Mouse (Mus musculus): ENCODE measurements at regions not wholly inside any gene's neighbourhood (a gene's known extent, or its start where the extent isn't known, plus 50 kb on each side); places are given as distances from the start of the nearest gene placed in this dataset.

DNA sequence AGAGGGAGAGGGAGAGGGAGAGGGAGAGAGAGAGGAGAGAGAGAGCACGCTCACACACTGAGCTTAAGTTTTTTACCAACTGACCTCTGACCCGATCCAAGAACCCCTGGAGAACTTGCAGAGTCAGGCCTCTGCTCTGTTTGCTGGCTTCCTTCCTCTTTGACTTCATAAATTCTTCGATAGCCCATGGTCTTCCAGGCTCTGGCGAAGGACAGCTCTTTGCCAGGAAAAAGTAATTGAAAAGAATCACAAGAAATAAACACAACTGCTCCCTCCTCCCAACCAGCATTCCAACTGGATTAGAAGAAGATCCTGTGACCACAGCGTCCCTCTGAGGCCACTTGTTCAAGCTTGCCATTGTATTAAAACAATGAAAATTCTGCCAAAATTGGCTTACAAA lies 182.8 kb downstream of the Tmem132e start:
- no peaks in the 10 kb centered on the region for H3K36me3 ChIP-seq (ENCODE audit: control insufficient read depth, insufficient read depth, low read length)
- WGBS: 23% methylated on average over 5 of the region's 5 CpGs
- H3K27ac ChIP-seq (ENCODE audit: control insufficient read depth, insufficient read depth, low read length): no peak overlapping the region
- DNase-seq: no peak
- no peak for TF ChIP-seq CTCF (IDR thresholded peaks at IDR 0.05; ENCODE audit: borderline replicate concordance, control insufficient read depth, extremely low read depth, insufficient read depth, low read length, poor library complexity)
- no peak for TF ChIP-seq POLR2A (IDR thresholded peaks at IDR 0.05; ENCODE audit: control insufficient read depth, extremely low read depth, insufficient read depth, low read length, poor library complexity)
- H3K4me3 ChIP-seq (ENCODE audit: control insufficient read depth, insufficient read depth, low read length): no peak overlapping the region
- no peaks in the 10 kb centered on the region for H3K27me3 ChIP-seq (ENCODE audit: control insufficient read depth, insufficient read depth, low read length)
- H3K4me1 ChIP-seq (replicated peaks; ENCODE audit: control insufficient read depth, insufficient read depth, low read length): no peaks in the 10 kb centered on the region

- no peaks in the 10 kb centered on the region for H3K4me1 ChIP-seq (replicated peaks; ENCODE audit: control insufficient read depth, insufficient read depth, low read length)
- no peaks in the 10 kb centered on the region for H3K27me3 ChIP-seq (ENCODE audit: control insufficient read depth, insufficient read depth, low read length)
- H3K4me3 ChIP-seq (ENCODE audit: control insufficient read depth, insufficient read depth, low read length): no peak overlapping the region
- no peak for DNase-seq
- no peak overlapping the region for H3K27ac ChIP-seq (ENCODE audit: control insufficient read depth, insufficient read depth, low read length)
- no peaks in the 10 kb centered on the region for H3K36me3 ChIP-seq (ENCODE audit: control insufficient read depth, insufficient read depth, low read length)
- TF ChIP-seq CTCF (IDR thresholded peaks at IDR 0.05; ENCODE audit: borderline replicate concordance, control insufficient read depth, extremely low read depth, insufficient read depth, low read length, poor library complexity): no peak
- no peak for TF ChIP-seq POLR2A (IDR thresholded peaks at IDR 0.05; ENCODE audit: control insufficient read depth, extremely low read depth, insufficient read depth, low read length, poor library complexity)
These were observed 181.1 kb downstream of the Tmem132e start for GRCm38 (mm10) chr11:82569819-82570218.

GRCm38 (mm10) chr11:82568219-82568676 lies 179.5 kb downstream of the Tmem132e start:
- Histone ChIP-seq H3K36me3 (ENCODE audit: control insufficient read depth, insufficient read depth, low read length) (no peaks in the 10 kb centered on the region), H3K27ac (ENCODE audit: control insufficient read depth, insufficient read depth, low read length) (no peak overlapping the region), H3K4me3 (ENCODE audit: control insufficient read depth, insufficient read depth, low read length) (no peak overlapping the region), H3K4me1 (replicated peaks; ENCODE audit: control insufficient read depth, insufficient read depth, low read length) (no peaks in the 10 kb centered on the region), H3K27me3 (ENCODE audit: control insufficient read depth, insufficient read depth, low read length) (no peaks in the 10 kb centered on the region)
- WGBS: 71% methylated on average over 2 of the region's 2 CpGs
- TF ChIP-seq POLR2A (IDR thresholded peaks at IDR 0.05; ENCODE audit: control insufficient read depth, extremely low read depth, insufficient read depth, low read length, poor library complexity): no peak
- no peak for TF ChIP-seq CTCF (IDR thresholded peaks at IDR 0.05; ENCODE audit: borderline replicate concordance, control insufficient read depth, extremely low read depth, insufficient read depth, low read length, poor library complexity)
- DNase-seq: no peak

DNA sequence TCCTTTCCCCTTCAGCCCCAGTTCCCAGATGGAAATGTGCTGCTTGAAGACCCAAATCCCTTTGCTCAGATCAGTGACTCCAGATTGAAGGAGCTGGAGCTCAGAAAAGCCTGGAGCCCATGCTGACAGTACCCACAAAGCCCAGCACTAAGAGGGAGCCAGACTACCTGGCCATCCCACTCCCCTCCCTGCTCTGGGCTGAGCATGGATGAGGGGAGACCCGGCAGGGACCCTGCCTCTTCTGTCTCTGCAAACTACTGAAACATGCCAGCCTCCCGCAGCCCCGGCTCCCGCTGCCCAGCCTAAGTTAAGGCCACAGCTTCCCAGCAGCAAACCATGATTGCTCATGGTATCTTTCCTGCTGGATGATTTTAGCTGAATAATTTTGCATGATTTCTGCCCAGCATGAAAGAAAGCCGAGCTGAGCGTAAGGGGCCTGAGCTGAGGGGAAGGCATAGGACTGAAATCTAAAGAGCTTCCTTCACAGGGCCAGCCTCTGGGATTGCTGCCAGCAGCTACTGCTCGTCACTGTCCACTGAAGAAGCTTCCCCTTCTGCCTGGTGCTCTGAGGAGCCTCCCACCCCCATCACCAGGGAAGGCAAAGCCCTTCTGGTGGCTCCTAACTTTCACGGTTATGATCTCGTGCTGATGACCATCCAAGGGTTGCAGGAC lies 178.4 kb downstream of the Tmem132e start:
- Histone ChIP-seq H3K27ac (ENCODE audit: control insufficient read depth, insufficient read depth, low read length) (no peak overlapping the region), H3K36me3 (ENCODE audit: control insufficient read depth, insufficient read depth, low read length) (no peaks in the 10 kb centered on the region), H3K27me3 (ENCODE audit: control insufficient read depth, insufficient read depth, low read length) (no peaks in the 10 kb centered on the region), H3K4me3 (ENCODE audit: control insufficient read depth, insufficient read depth, low read length) (no peak overlapping the region), H3K4me1 (replicated peaks; ENCODE audit: control insufficient read depth, insufficient read depth, low read length) (no peaks in the 10 kb centered on the region)
- no peak for DNase-seq
- TF ChIP-seq POLR2A (IDR thresholded peaks at IDR 0.05; ENCODE audit: control insufficient read depth, extremely low read depth, insufficient read depth, low read length, poor library complexity): no peak
- TF ChIP-seq CTCF (IDR thresholded peaks at IDR 0.05; ENCODE audit: borderline replicate concordance, control insufficient read depth, extremely low read depth, insufficient read depth, low read length, poor library complexity): no peak
- WGBS: 67% methylated on average over 9 of the region's 9 CpGs

DNA sequence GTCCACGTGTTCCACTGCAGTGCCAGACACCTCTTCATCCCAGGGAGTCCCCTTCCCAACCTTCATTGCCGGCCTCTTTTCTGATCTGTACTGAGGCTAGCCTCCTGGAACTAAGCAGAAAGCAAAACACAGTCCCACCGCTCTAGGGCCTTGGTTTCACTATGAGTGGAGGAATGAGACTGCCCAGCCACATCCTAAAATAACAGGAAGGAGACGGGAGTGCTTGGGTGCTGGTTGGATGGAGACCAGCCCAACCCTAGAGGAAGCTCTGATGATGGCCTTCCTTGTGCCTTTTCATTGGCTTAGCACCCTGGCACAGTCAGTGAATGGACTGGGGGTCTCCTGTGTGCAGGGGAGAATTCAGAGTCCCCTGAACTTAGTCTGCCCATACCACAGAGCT lies 177.4 kb downstream of the Tmem132e start:
- H3K36me3 ChIP-seq (ENCODE audit: control insufficient read depth, insufficient read depth, low read length): no peaks in the 10 kb centered on the region
- no peaks in the 10 kb centered on the region for H3K27me3 ChIP-seq (ENCODE audit: control insufficient read depth, insufficient read depth, low read length)
- H3K4me1 ChIP-seq (replicated peaks; ENCODE audit: control insufficient read depth, insufficient read depth, low read length): no peaks in the 10 kb centered on the region
- WGBS: 62% methylated on average over 4 of the region's 4 CpGs
- TF ChIP-seq POLR2A (IDR thresholded peaks at IDR 0.05; ENCODE audit: control insufficient read depth, extremely low read depth, insufficient read depth, low read length, poor library complexity) (no peak), CTCF (IDR thresholded peaks at IDR 0.05; ENCODE audit: borderline replicate concordance, control insufficient read depth, extremely low read depth, insufficient read depth, low read length, poor library complexity) (no peak)
- H3K4me3 ChIP-seq (ENCODE audit: control insufficient read depth, insufficient read depth, low read length): no peak overlapping the region
- H3K27ac ChIP-seq (ENCODE audit: control insufficient read depth, insufficient read depth, low read length): no peak overlapping the region
- no peak for DNase-seq

DNA sequence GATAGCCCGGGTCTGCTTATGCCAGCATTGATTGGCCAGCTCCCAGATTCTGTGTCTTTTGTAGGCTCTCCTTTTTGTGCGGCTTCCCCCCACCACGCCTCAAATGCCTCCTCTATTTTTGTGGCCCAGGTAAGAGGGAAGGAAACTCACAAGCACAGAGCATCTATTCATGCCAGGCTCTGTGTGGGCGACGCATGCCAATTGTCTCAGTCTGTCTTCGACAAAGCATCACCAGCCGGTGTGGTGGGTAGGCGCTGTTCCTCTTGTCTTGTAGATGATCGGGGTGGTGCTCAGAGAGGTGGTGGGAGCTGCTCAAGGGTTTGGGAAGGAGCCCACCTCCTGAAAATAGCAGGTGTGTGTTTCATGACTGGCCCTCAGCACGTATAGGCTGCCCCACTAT lies 175.5 kb downstream of the Tmem132e start:
- no peaks in the 10 kb centered on the region for H3K36me3 ChIP-seq (ENCODE audit: control insufficient read depth, insufficient read depth, low read length)
- no peak overlapping the region for H3K27ac ChIP-seq (ENCODE audit: control insufficient read depth, insufficient read depth, low read length)
- no peaks in the 10 kb centered on the region for H3K27me3 ChIP-seq (ENCODE audit: control insufficient read depth, insufficient read depth, low read length)
- no peak overlapping the region for H3K4me3 ChIP-seq (ENCODE audit: control insufficient read depth, insufficient read depth, low read length)
- no peaks in the 10 kb centered on the region for H3K4me1 ChIP-seq (replicated peaks; ENCODE audit: control insufficient read depth, insufficient read depth, low read length)
- WGBS: 89% methylated on average over 10 of the region's 10 CpGs
- no peak for DNase-seq
- no peak for TF ChIP-seq POLR2A (IDR thresholded peaks at IDR 0.05; ENCODE audit: control insufficient read depth, extremely low read depth, insufficient read depth, low read length, poor library complexity)
- TF ChIP-seq CTCF (IDR thresholded peaks at IDR 0.05; ENCODE audit: borderline replicate concordance, control insufficient read depth, extremely low read depth, insufficient read depth, low read length, poor library complexity): no peak

- WGBS: 7% methylated on average over 3 of the region's 3 CpGs
- no peak overlapping the region for H3K4me3 ChIP-seq (ENCODE audit: control insufficient read depth, insufficient read depth, low read length)
- H3K27ac ChIP-seq (ENCODE audit: control insufficient read depth, insufficient read depth, low read length): no peak overlapping the region
- H3K27me3 ChIP-seq (ENCODE audit: control insufficient read depth, insufficient read depth, low read length): no peaks in the 10 kb centered on the region
- no peaks in the 10 kb centered on the region for H3K4me1 ChIP-seq (replicated peaks; ENCODE audit: control insufficient read depth, insufficient read depth, low read length)
- no peak for DNase-seq
- TF ChIP-seq CTCF (IDR thresholded peaks at IDR 0.05; ENCODE audit: borderline replicate concordance, control insufficient read depth, extremely low read depth, insufficient read depth, low read length, poor library complexity): no peak
- no peak for TF ChIP-seq POLR2A (IDR thresholded peaks at IDR 0.05; ENCODE audit: control insufficient read depth, extremely low read depth, insufficient read depth, low read length, poor library complexity)
- H3K36me3 ChIP-seq (ENCODE audit: control insufficient read depth, insufficient read depth, low read length): no peaks in the 10 kb centered on the region
These were observed 153.3 kb downstream of the Tmem132e start for GRCm38 (mm10) chr11:82542028-82542427.

Measured in thymus, adult 2 months (tissue).